Mouse (Mus musculus) layer of hippocampus, adult 11-12 months (tissue): ENCODE measurements at regions not wholly inside any gene's neighbourhood (a gene's known extent, or its start where the extent isn't known, plus 50 kb on each side); places are given as distances from the start of the nearest gene placed in this dataset.

ENCODE experiments used
- DNase-seq: peaks from one replicate; pipeline ENCODE4 v3.0.0; 2022; ENCODE audit warnings: low spot score

- DNase-seq = no peak
Observed at GRCm38 (mm10) chr10:42094274-42095000, 76.2 kb upstream of the Armc2 start.

GRCm38 (mm10) chr10:42093176-42093759 lies 75.0 kb upstream of the Armc2 start:
- DNase-seq = no peak

- DNase-seq = peak; percentile 62
Observed at GRCm38 (mm10) chr10:42092500-42092899, 74.3 kb upstream of the Armc2 start.

GRCm38 (mm10) chr10:42091546-42092168 lies 73.4 kb upstream of the Armc2 start:
- DNase-seq = no peak

GRCm38 (mm10) chr10:42090806-42091205 lies 72.6 kb upstream of the Armc2 start:
- no peak for DNase-seq

GRCm38 (mm10) chr10:42090147-42090546 lies 71.9 kb upstream of the Armc2 start:
- DNase-seq = no peak

- peak; percentile 14 for DNase-seq
Observed at GRCm38 (mm10) chr10:42089686-42090085, 71.4 kb upstream of the Armc2 start.

- DNase-seq = peak; percentile 45
Observed at GRCm38 (mm10) chr10:42089235-42089625, 71.0 kb upstream of the Armc2 start.

- DNase-seq = no peak
Observed at GRCm38 (mm10) chr10:42088570-42089234, 70.5 kb upstream of the Armc2 start.

GRCm38 (mm10) chr10:42087906-42088305 lies 69.7 kb upstream of the Armc2 start:
- DNase-seq = no peak

- DNase-seq = no peak
Observed at GRCm38 (mm10) chr10:42086691-42087090, 68.4 kb upstream of the Armc2 start.

- DNase-seq = no peak
Observed at GRCm38 (mm10) chr10:42085295-42085694, 67.1 kb upstream of the Armc2 start.

GRCm38 (mm10) chr10:42082227-42082840 lies 64.1 kb upstream of the Armc2 start:
- no peak for DNase-seq

- no peak for DNase-seq
Observed at GRCm38 (mm10) chr10:42079775-42080174, 61.5 kb upstream of the Armc2 start.

- no peak for DNase-seq
Observed at GRCm38 (mm10) chr10:42076711-42077110, 58.5 kb upstream of the Armc2 start.

GRCm38 (mm10) chr10:42075545-42075944 lies 57.3 kb upstream of the Armc2 start:
- DNase-seq = no peak

- no peak for DNase-seq
Observed at GRCm38 (mm10) chr10:42072758-42073157, 54.5 kb upstream of the Armc2 start.

- no peak for DNase-seq
Observed at GRCm38 (mm10) chr10:42072131-42072530, 53.9 kb upstream of the Armc2 start.

- no peak for DNase-seq
Observed at GRCm38 (mm10) chr10:42071404-42072024, 53.3 kb upstream of the Armc2 start.

- no peak for DNase-seq
Observed at GRCm38 (mm10) chr10:42070611-42071403, 52.6 kb upstream of the Armc2 start.

GRCm38 (mm10) chr10:42069751-42070150 lies 51.5 kb upstream of the Armc2 start:
- DNase-seq = no peak
